15 mouse cellular contexts compared by ENCODE assay signal in the genomic region with DNA sequence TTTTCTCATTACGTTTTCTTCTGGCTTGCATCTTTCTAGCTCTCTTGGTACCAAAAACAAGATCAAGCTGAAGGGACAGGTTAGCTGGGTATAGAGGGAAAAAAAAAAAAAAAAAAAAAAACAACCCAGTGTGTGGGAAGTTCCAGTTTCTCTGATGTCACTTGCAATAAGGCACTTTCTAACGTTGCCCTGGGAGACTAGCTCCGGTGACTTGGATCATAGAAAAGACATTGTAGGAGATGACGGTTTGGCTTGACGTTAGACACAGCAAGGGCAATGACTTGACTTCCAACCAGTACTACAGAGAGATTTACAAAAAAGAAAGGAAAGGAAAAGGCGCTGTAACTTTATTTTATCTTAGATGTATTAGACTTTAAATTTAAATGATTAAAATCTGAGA.
A peak's percentile ranks its signal among the peaks of the same experiment; 100 is the strongest.
DNase-seq lines count a peak whose midpoint lies in the region.
"Had no signal": no experiment of that assay in that cellular context is flagged by ENCODE, and none has a peak within 500 bp of the region (broad histone marks: within the 10 kb centered on the region; RNA-seq: fewer than 3 reads in every experiment).

No protein-coding gene starts in this region.

- peak; percentile 52 for DNase-seq in T-cell, adult 2 months (ENCODE audit: low spot score)
- peak; percentile 69 for DNase-seq in naive thymus-derived CD4-positive, alpha-beta T cell, adult 2 months (ENCODE audit: low read depth)
- DNase-seq in layer of hippocampus, adult 11-12 months (ENCODE audit: low spot score) = no peak
- DNase-seq in cerebellum, postnatal 36 days = no peak
- DNase-seq: adrenal gland, adult 2 months; adrenal gland, adult 8-10 months; adrenal gland, postnatal 10 days; adrenal gland, postnatal 14 days; adrenal gland, postnatal 25 days; adrenal gland, postnatal 36 days; B cell, adult 2 months; cerebellum, adult 11 months; cerebellum, adult 11-12 months; cerebellum, adult 18-20 months; cerebellum, adult 2 months had no signal

Comparison
In these comparisons a context has a peak if more than half of its experiments do, and no peak if none do; other contexts are left out.
1. DNase-seq: peak in T-cell, adult 2 months (single experiment) and naive thymus-derived CD4-positive, alpha-beta T cell, adult 2 months (single experiment); none in layer of hippocampus, adult 11-12 months (single experiment) and cerebellum, postnatal 36 days (0 of 2).